In genomic region chr5:127241136-127241924, GRCm38 (mm10) we compare ENCODE assay signal across 9 mouse cellular contexts. TPM values are rescaled to one million over a fixed set of nuclear protein-coding genes. Genes with fewer than 3 reads are reported as not detected.
A peak's percentile ranks its signal among the peaks of the same experiment; 100 is the strongest.
DNase-seq lines count a peak whose midpoint lies in the region; ATAC-seq and TF ChIP-seq lines count a peak whose summit lies in the region.
"Had no signal": no experiment of that assay in that cellular context is flagged by ENCODE, and none has a peak within 500 bp of the region (broad histone marks: within the 10 kb centered on the region; RNA-seq: fewer than 3 reads in every experiment).

TSS of gene Tmem132c (plus strand) at chr5:127241808.

- H3K4me2 ChIP-seq in embryonic facial prominence, embryonic 12.5 days (replicated peaks) = peak within 1 kb of the TSS; percentile 84
- peak within 1 kb of the TSS; percentile 84 for H3K4me2 ChIP-seq in limb, embryonic 14.5 days (replicated peaks; ENCODE audit: low read depth, low read length, severe bottlenecking)
- H3K4me2 ChIP-seq in midbrain, embryonic 15.5 days = peak within 1 kb of the TSS; percentile 76

- TF ChIP-seq POLR2A in kidney, adult 2 months (IDR thresholded peaks at IDR 0.05; ENCODE audit: low read depth, low read length) = no peak
- 0 out of 2 replicates have a peak, but pooled peaks have one; percentile 35 for TF ChIP-seq POLR2A in limb, embryonic 14.5 days (IDR thresholded peaks at IDR 0.05; ENCODE audit: borderline replicate concordance, extremely low read depth, insufficient read depth, insufficient read length)

- peaks cover 3% of the 10 kb centered on the region; the same call in 1 of the 2 replicates for H3K27me3 ChIP-seq in embryonic facial prominence, embryonic 12.5 days
- H3K27me3 ChIP-seq in kidney, adult 2 months (replicated peaks; ENCODE audit: control insufficient read depth, insufficient read depth, low read length) = peaks cover 5% of the 10 kb centered on the region; the same call in 1 of the 2 replicates
- peaks cover 9% of the 10 kb centered on the region; the same call in 1 of the 2 replicates for H3K27me3 ChIP-seq in limb, embryonic 14.5 days (ENCODE audit: control insufficient read depth, insufficient read depth, low read length)
- H3K27me3 ChIP-seq in midbrain, embryonic 15.5 days (replicated peaks) = peaks cover 42% of the 10 kb centered on the region

- TF ChIP-seq CTCF in kidney, adult 2 months (conservative IDR thresholded peaks at IDR 0.05; ENCODE audit: insufficient read depth, insufficient read length, low read depth, low read length) = no peak

- peak; percentile 39 to 48 for DNase-seq in left cerebral cortex, adult 18-20 months (ENCODE audit: low spot score in 2 of 2)
- no peak for DNase-seq in left cerebral cortex, adult 11 months (ENCODE audit: low spot score)
- peak; percentile 54 to 63 for DNase-seq in heart, adult 18-20 months
- peak; percentile 31 for DNase-seq in kidney, adult 2 months
- DNase-seq in limb, embryonic 14.5 days (ENCODE audit: low spot score) = peak; percentile 83
- DNase-seq in testis, postnatal 10 days (ENCODE audit: low spot score) = peak; percentile 88

- no peaks in the 10 kb centered on the region for H3K36me3 ChIP-seq in embryonic facial prominence, embryonic 12.5 days
- no peaks in the 10 kb centered on the region for H3K36me3 ChIP-seq in kidney, adult 2 months (ENCODE audit: control insufficient read depth, insufficient read depth, low read length)
- H3K36me3 ChIP-seq in limb, embryonic 14.5 days (ENCODE audit: control insufficient read depth, insufficient read depth, low read length) = no peaks in the 10 kb centered on the region
- no peaks in the 10 kb centered on the region for H3K36me3 ChIP-seq in midbrain, embryonic 15.5 days (replicated peaks)

- peak; percentile 86 for ATAC-seq in embryonic facial prominence, embryonic 12.5 days (ENCODE audit: insufficient number of reproducible peaks, insufficient read depth, low FRiP score, low TSS enrichment)
- ATAC-seq in limb, embryonic 14.5 days (ENCODE audit: low FRiP score, low read depth) = peak; percentile 91
- peak; percentile 94 for ATAC-seq in midbrain, embryonic 15.5 days (replicated peaks)

- H3K4me3 ChIP-seq in embryonic facial prominence, embryonic 12.5 days = peak within 1 kb of the TSS; percentile 75
- H3K4me3 ChIP-seq in kidney, adult 2 months (ENCODE audit: insufficient read depth, low read depth, low read length) = no peak within 1 kb of the TSS; the same call in 1 of the 2 replicates
- peak within 1 kb of the TSS; percentile 77 for H3K4me3 ChIP-seq in limb, embryonic 14.5 days (replicated peaks; ENCODE audit: low read length)
- peak within 1 kb of the TSS; percentile 59 for H3K4me3 ChIP-seq in midbrain, embryonic 15.5 days

- peaks cover 18% of the 10 kb centered on the region for H3K4me1 ChIP-seq in embryonic facial prominence, embryonic 12.5 days
- no peaks in the 10 kb centered on the region for H3K4me1 ChIP-seq in kidney, adult 2 months (ENCODE audit: control insufficient read depth, insufficient read depth, low read length)
- peaks cover 20% of the 10 kb centered on the region for H3K4me1 ChIP-seq in limb, embryonic 14.5 days (ENCODE audit: control insufficient read depth, insufficient read depth, low read length)
- H3K4me1 ChIP-seq in midbrain, embryonic 15.5 days = peaks cover 34% of the 10 kb centered on the region

- WGBS in embryonic facial prominence, embryonic 12.5 days = under 1% methylated on average over 58 of the region's 58 CpGs
- 2% methylated on average over 56 of the region's 58 CpGs for WGBS in kidney, adult 2 months
- WGBS in limb, embryonic 14.5 days = under 1% methylated on average over 25 of the region's 58 CpGs
- under 1% methylated on average over 55 of the region's 58 CpGs for WGBS in midbrain, embryonic 15.5 days

- H3K9ac ChIP-seq in embryonic facial prominence, embryonic 12.5 days = peak within 1 kb of the TSS; percentile 68
- peak within 1 kb of the TSS; percentile 72 for H3K9ac ChIP-seq in limb, embryonic 14.5 days (ENCODE audit: low read depth, low read length, severe bottlenecking)
- peak within 1 kb of the TSS; percentile 51 for H3K9ac ChIP-seq in midbrain, embryonic 15.5 days

- H3K27ac ChIP-seq in embryonic facial prominence, embryonic 12.5 days = peak within 1 kb of the TSS; percentile 84
- no peak within 1 kb of the TSS for H3K27ac ChIP-seq in kidney, adult 2 months (ENCODE audit: insufficient read depth, low read depth, low read length)
- H3K27ac ChIP-seq in limb, embryonic 14.5 days (replicated peaks; ENCODE audit: low read depth, low read length) = peak within 1 kb of the TSS; percentile 52
- peak within 1 kb of the TSS; percentile 41; the same call in 1 of the 2 replicates for H3K27ac ChIP-seq in midbrain, embryonic 15.5 days

- H3K9me3 ChIP-seq in embryonic facial prominence, embryonic 12.5 days = peaks cover 4% of the 10 kb centered on the region
- H3K9me3 ChIP-seq in limb, embryonic 14.5 days (ENCODE audit: control insufficient read depth, low read length) = no peaks in the 10 kb centered on the region; the same call in 1 of the 2 replicates
- no peaks in the 10 kb centered on the region for H3K9me3 ChIP-seq in midbrain, embryonic 15.5 days

RNA-seq across cellular contexts. Expression of gene Tmem132c, which starts in this region (rescaled TPM):
- 1 to 10 TPM; 6.7 to 6.8 TPM for total RNA-seq in left cerebral cortex, adult 18-20 months (2021)
- 40.7 and 51.8 TPM in 2 replicates for polyA plus RNA-seq in embryonic facial prominence, embryonic 12.5 days (2016; fragmentation: Nextera tagmentation; extraction: Ambion mirVana)
- total RNA-seq in heart, adult 18-20 months (2021) = under 1 TPM; 0.05 to 0.21 TPM
- 0.17 and 0.37 TPM in 2 replicates for polyA plus RNA-seq in kidney, adult 2 months (2012; rRNA removed)
- polyA plus RNA-seq in limb, embryonic 14.5 days (2012; rRNA removed) = 27.2 and 29.4 TPM in 2 replicates
- 33.2 and 40.4 TPM in 2 replicates for polyA plus RNA-seq in limb, embryonic 14.5 days (2014; fragmentation: Nextera tagmentation; extraction: Ambion mirVana)
- 11.5 and 13.3 TPM in 2 replicates for polyA plus RNA-seq in midbrain, embryonic 15.5 days (2015; fragmentation: Nextera tagmentation; extraction: Ambion mirVana)
- total RNA-seq: hematopoietic stem cell, adult 5-6 weeks had no signal

Comparison
In these comparisons a context has a peak if more than half of its experiments do, and no peak if none do; other contexts are left out.
1. RNA of gene Tmem132c (total RNA-seq): 6.7 to 6.8 TPM in left cerebral cortex, adult 18-20 months; 0.05 to 0.21 TPM in heart, adult 18-20 months; every median in the first group is over 4 times any median in the second.
2. Peak in DNase-seq in heart, adult 18-20 months; RNA of the gene not detected or under 1 TPM.
3. Peak in DNase-seq in kidney, adult 2 months; RNA of the gene not detected or under 1 TPM.
4. Peak in every context shown above with its lines, with median percentiles within 50 percentile points of each other: ATAC-seq, H3K4me2 ChIP-seq and H3K9ac ChIP-seq.